Mouse (Mus musculus) cerebellum, adult 8-10 months (tissue): ENCODE measurements around the gene Cep162.

Experiments
- DNase-seq: peaks from one replicate; pipeline ENCODE4 v3.0.0; 2022

Gene Cep162

GRCm38 (mm10) chr9:87152641-87153325 lies 102.6 kb downstream of the Cep162 start:
- no peak for DNase-seq

- DNase-seq: no peak
These were observed 107.4 kb downstream of the Cep162 start for GRCm38 (mm10) chr9:87147927-87148326.

- no peak for DNase-seq
These were observed 108.9 kb downstream of the Cep162 start for GRCm38 (mm10) chr9:87146400-87146799.

GRCm38 (mm10) chr9:87145671-87146070 lies 109.7 kb downstream of the Cep162 start:
- DNase-seq: no peak

- no peak for DNase-seq
These were observed 110.2 kb downstream of the Cep162 start for GRCm38 (mm10) chr9:87145180-87145579.

- peak; percentile 8 for DNase-seq
These were observed 110.8 kb downstream of the Cep162 start for GRCm38 (mm10) chr9:87144532-87144931.

GRCm38 (mm10) chr9:87144106-87144505 lies 111.2 kb downstream of the Cep162 start, which contains the start of gene Mrap2:
Mrap2 (plus strand) TSS chr9:87144306.
- DNase-seq: peak; percentile 56

- no peak for DNase-seq
These were observed 112.3 kb downstream of the Cep162 start for GRCm38 (mm10) chr9:87143076-87143475.
